Mouse (Mus musculus): ENCODE results near the gene Dirc2.

The Dirc2 gene

GRCm38 (mm10) chr16:35740357-35740756 lies 28.8 kb downstream of the Dirc2 start:
- DNase-seq (ENCODE audit: extremely low spot score) = no peak

GRCm38 (mm10) chr16:35739548-35739947 lies 29.6 kb downstream of the Dirc2 start:
- DNase-seq (ENCODE audit: extremely low spot score) = no peak

- no peak for DNase-seq (ENCODE audit: extremely low spot score)
Observed at GRCm38 (mm10) chr16:35738096-35738767, 30.9 kb downstream of the Dirc2 start.

- DNase-seq (ENCODE audit: extremely low spot score) = peak; percentile 72
Observed at GRCm38 (mm10) chr16:35734038-35734437, 35.1 kb downstream of the Dirc2 start.

GRCm38 (mm10) chr16:35732096-35732495 lies 37.1 kb downstream of the Dirc2 start:
- DNase-seq (ENCODE audit: extremely low spot score) = no peak

- no peak for DNase-seq (ENCODE audit: extremely low spot score)
Observed at GRCm38 (mm10) chr16:35729151-35729738, 39.9 kb downstream of the Dirc2 start.

GRCm38 (mm10) chr16:35726601-35727000 lies 42.6 kb downstream of the Dirc2 start:
- no peak for DNase-seq (ENCODE audit: extremely low spot score)

GRCm38 (mm10) chr16:35724561-35724960 lies 44.6 kb downstream of the Dirc2 start:
- DNase-seq (ENCODE audit: extremely low spot score) = no peak

- no peak for DNase-seq (ENCODE audit: extremely low spot score)
Observed at GRCm38 (mm10) chr16:35717761-35718160, 51.4 kb downstream of the Dirc2 start.

- no peak for DNase-seq (ENCODE audit: extremely low spot score)
Observed at GRCm38 (mm10) chr16:35716257-35716656, 52.9 kb downstream of the Dirc2 start.

- no peak for DNase-seq (ENCODE audit: extremely low spot score)
Observed at GRCm38 (mm10) chr16:35715771-35716170, 53.4 kb downstream of the Dirc2 start.

GRCm38 (mm10) chr16:35715350-35715749 lies 53.8 kb downstream of the Dirc2 start:
- DNase-seq (ENCODE audit: extremely low spot score) = no peak

- no peak for DNase-seq (ENCODE audit: extremely low spot score)
Observed at GRCm38 (mm10) chr16:35714689-35715088, 54.5 kb downstream of the Dirc2 start.

GRCm38 (mm10) chr16:35713606-35714005 lies 55.5 kb downstream of the Dirc2 start:
- DNase-seq (ENCODE audit: extremely low spot score) = no peak

GRCm38 (mm10) chr16:35711004-35711403 lies 58.2 kb downstream of the Dirc2 start:
- DNase-seq (ENCODE audit: extremely low spot score) = no peak

- no peak for DNase-seq (ENCODE audit: extremely low spot score)
Observed at GRCm38 (mm10) chr16:35707004-35707403, 62.2 kb downstream of the Dirc2 start.

GRCm38 (mm10) chr16:35704796-35705195 lies 64.4 kb downstream of the Dirc2 start:
- no peak for DNase-seq (ENCODE audit: extremely low spot score)

- DNase-seq (ENCODE audit: extremely low spot score) = no peak
Observed at GRCm38 (mm10) chr16:35703763-35704679, 65.1 kb downstream of the Dirc2 start.

GRCm38 (mm10) chr16:35701823-35702222 lies 67.3 kb downstream of the Dirc2 start:
- DNase-seq (ENCODE audit: extremely low spot score) = no peak

- DNase-seq (ENCODE audit: extremely low spot score) = no peak
Observed at GRCm38 (mm10) chr16:35696103-35696502, 73.1 kb downstream of the Dirc2 start.

- no peak for DNase-seq (ENCODE audit: extremely low spot score)
Observed at GRCm38 (mm10) chr16:35694250-35694846, 74.8 kb downstream of the Dirc2 start.

GRCm38 (mm10) chr16:35691606-35692005 lies 77.5 kb downstream of the Dirc2 start:
- no peak for DNase-seq (ENCODE audit: extremely low spot score)

All from embryo, embryonic 9.5 days (tissue).